ENCODE assay signal across 21 mouse cellular contexts in the genomic region with DNA sequence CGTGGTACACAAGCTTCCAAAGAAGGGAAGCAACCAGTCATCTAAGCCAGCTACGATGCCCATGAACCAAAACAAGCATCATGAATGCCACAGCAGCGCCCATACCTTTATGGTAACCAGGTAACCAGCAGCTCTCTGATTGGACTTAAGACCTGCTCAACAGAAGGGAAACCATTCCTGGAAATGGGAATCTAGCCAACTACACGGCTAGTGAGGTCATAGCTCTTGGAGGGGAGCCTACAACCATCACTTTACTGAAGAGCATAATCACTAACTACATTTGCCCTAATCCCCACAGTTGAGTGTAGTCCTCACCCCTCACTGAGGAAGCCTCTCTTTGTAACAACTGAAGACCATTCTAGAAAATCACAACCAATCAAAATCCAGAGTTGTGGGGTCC. TPM values are rescaled to one million over a fixed set of nuclear protein-coding genes. Genes with fewer than 3 reads are reported as not detected.
DNase-seq lines count a peak whose midpoint lies in the region; ATAC-seq and TF ChIP-seq lines count a peak whose summit lies in the region.
"Had no signal": no experiment of that assay in that cellular context is flagged by ENCODE, and none has a peak within 500 bp of the region (broad histone marks: within the 10 kb centered on the region; RNA-seq: fewer than 3 reads in every experiment).

No protein-coding gene starts in this region.

- H3K79me2 ChIP-seq in liver, adult 2 months (ENCODE audit: control insufficient read depth, insufficient read depth, low read length) = peaks cover 9% of the 10 kb centered on the region; the same call in 1 of the 2 replicates

- H3K4me2 ChIP-seq in kidney, embryonic 16.5 days (replicated peaks; ENCODE audit: low read depth, low read length) = no peak overlapping the region
- H3K4me2 ChIP-seq in kidney, embryonic 14.5 days (replicated peaks; ENCODE audit: low read depth, low read length) = no peak overlapping the region
- H3K4me2 ChIP-seq: embryonic facial prominence, embryonic 12.5 days; forebrain, embryonic 13.5 days; forebrain, embryonic 15.5 days had no signal

- H3K4me3 ChIP-seq in kidney, adult 2 months (ENCODE audit: insufficient read depth, low read depth, low read length) = no peak overlapping the region
- no peak overlapping the region for H3K4me3 ChIP-seq in kidney, embryonic 16.5 days (ENCODE audit: low read length)
- no peak overlapping the region for H3K4me3 ChIP-seq in kidney, embryonic 14.5 days (ENCODE audit: low read length)
- no peak overlapping the region for H3K4me3 ChIP-seq in liver, adult 2 months (ENCODE audit: insufficient read depth, low read depth, low read length)
- H3K4me3 ChIP-seq: embryonic facial prominence, embryonic 10.5 days; embryonic facial prominence, embryonic 12.5 days; forebrain, embryonic 13.5 days; forebrain, embryonic 15.5 days had no signal

- 62% methylated on average over 4 of the region's 4 CpGs for WGBS in kidney, adult 2 months
- WGBS in kidney, embryonic 16.5 days = 90% methylated on average over 4 of the region's 4 CpGs
- WGBS in kidney, embryonic 14.5 days = 89% methylated on average over 4 of the region's 4 CpGs
- WGBS in liver, adult 2 months = 72% methylated on average over 4 of the region's 4 CpGs

- peak; percentile 71 for DNase-seq in kidney, adult 2 months
- peak; percentile 62 for DNase-seq in kidney, adult 9 months
- peak; percentile 42 for DNase-seq in liver, adult 2 months (ENCODE audit: extremely low read depth, low read depth, low spot score)
- DNase-seq in liver = no peak
- DNase-seq in right cerebral cortex, postnatal 4 days = no peak
- DNase-seq: adrenal gland, adult 8-10 months; adrenal gland, postnatal 14 days; adrenal gland, postnatal 36 days; cerebellum, adult 11-12 months; cerebellum, adult 2 months; cerebellum, adult 9-10 months; cerebellum, postnatal 10 days; cerebellum, postnatal 25 days had no signal

- ATAC-seq in kidney, embryonic 16.5 days (ENCODE audit: low FRiP score, low TSS enrichment) = no peak
- no peak for ATAC-seq in kidney, embryonic 14.5 days (ENCODE audit: low FRiP score, low TSS enrichment)
- ATAC-seq: activated CD4-positive, CD25-positive, alpha-beta regulatory T cell, adult 4 months; forebrain, embryonic 13.5 days; forebrain, embryonic 15.5 days; Patski had no signal

- TF ChIP-seq POLR2A in kidney, adult 2 months (IDR thresholded peaks at IDR 0.05; ENCODE audit: low read depth, low read length) = no peak
- no peak for TF ChIP-seq POLR2A in liver, adult 2 months (IDR thresholded peaks at IDR 0.05; ENCODE audit: extremely low read depth, insufficient read depth, low read length)

- H3K9me3 ChIP-seq in kidney, embryonic 16.5 days (ENCODE audit: low read length) = no peaks in the 10 kb centered on the region
- no peaks in the 10 kb centered on the region for H3K9me3 ChIP-seq in kidney, embryonic 14.5 days (ENCODE audit: control insufficient read depth, low read length)
- H3K9me3 ChIP-seq: embryonic facial prominence, embryonic 10.5 days; embryonic facial prominence, embryonic 12.5 days; forebrain, embryonic 13.5 days; forebrain, embryonic 15.5 days had no signal

- no peaks in the 10 kb centered on the region for H3K27me3 ChIP-seq in kidney, adult 2 months (replicated peaks; ENCODE audit: control insufficient read depth, insufficient read depth, low read length)
- H3K27me3 ChIP-seq in kidney, embryonic 16.5 days (ENCODE audit: insufficient read depth, low read length) = no peaks in the 10 kb centered on the region
- H3K27me3 ChIP-seq in kidney, embryonic 14.5 days (ENCODE audit: control insufficient read depth, insufficient read depth, low read length) = no peaks in the 10 kb centered on the region
- no peaks in the 10 kb centered on the region for H3K27me3 ChIP-seq in liver, adult 2 months (ENCODE audit: control insufficient read depth, insufficient read depth, low read length)
- H3K27me3 ChIP-seq: embryonic facial prominence, embryonic 12.5 days; forebrain, embryonic 13.5 days; forebrain, embryonic 15.5 days had no signal

- H3K4me1 ChIP-seq in kidney, adult 2 months (ENCODE audit: control insufficient read depth, insufficient read depth, low read length) = peaks cover 15% of the 10 kb centered on the region; the same call in 1 of the 2 replicates
- H3K4me1 ChIP-seq in kidney, embryonic 16.5 days (ENCODE audit: insufficient read depth, low read length) = no peaks in the 10 kb centered on the region
- H3K4me1 ChIP-seq in kidney, embryonic 14.5 days (ENCODE audit: control insufficient read depth, insufficient read depth, low read length) = no peaks in the 10 kb centered on the region
- peaks cover 7% of the 10 kb centered on the region for H3K4me1 ChIP-seq in liver, adult 2 months (ENCODE audit: control insufficient read depth, insufficient read depth, low read length)
- H3K4me1 ChIP-seq: embryonic facial prominence, embryonic 10.5 days; embryonic facial prominence, embryonic 12.5 days; forebrain, embryonic 13.5 days; forebrain, embryonic 15.5 days had no signal

- TF ChIP-seq CTCF in kidney, adult 2 months (conservative IDR thresholded peaks at IDR 0.05; ENCODE audit: insufficient read depth, insufficient read length, low read depth, low read length) = no peak
- no peak for TF ChIP-seq CTCF in liver, adult 2 months (IDR thresholded peaks at IDR 0.05; ENCODE audit: low read depth, low read length)

- no peak overlapping the region for H3K27ac ChIP-seq in kidney, adult 2 months (ENCODE audit: insufficient read depth, low read depth, low read length)
- no peak overlapping the region for H3K27ac ChIP-seq in kidney, embryonic 16.5 days (ENCODE audit: low read length)
- H3K27ac ChIP-seq in kidney, embryonic 14.5 days (ENCODE audit: low read depth, low read length) = no peak overlapping the region
- H3K27ac ChIP-seq in liver, adult 2 months (replicated peaks; ENCODE audit: insufficient read depth, low read depth, low read length) = no peak overlapping the region
- H3K27ac ChIP-seq: embryonic facial prominence, embryonic 10.5 days; embryonic facial prominence, embryonic 12.5 days; forebrain, embryonic 13.5 days; forebrain, embryonic 15.5 days had no signal

- H3K9ac ChIP-seq in kidney, embryonic 16.5 days (replicated peaks; ENCODE audit: low read length) = no peak overlapping the region
- no peak overlapping the region for H3K9ac ChIP-seq in kidney, embryonic 14.5 days (ENCODE audit: low read depth, low read length)
- no peak overlapping the region for H3K9ac ChIP-seq in liver, adult 2 months (ENCODE audit: low read depth, low read length)
- H3K9ac ChIP-seq: embryonic facial prominence, embryonic 12.5 days; forebrain, embryonic 13.5 days; forebrain, embryonic 15.5 days had no signal

- peaks cover 2% of the 10 kb centered on the region for H3K36me3 ChIP-seq in kidney, adult 2 months (ENCODE audit: control insufficient read depth, insufficient read depth, low read length)
- H3K36me3 ChIP-seq in kidney, embryonic 16.5 days (ENCODE audit: insufficient read depth, low read length) = no peaks in the 10 kb centered on the region
- no peaks in the 10 kb centered on the region for H3K36me3 ChIP-seq in kidney, embryonic 14.5 days (ENCODE audit: control insufficient read depth, insufficient read depth, low read length)
- H3K36me3 ChIP-seq in liver, adult 2 months (ENCODE audit: control insufficient read depth, insufficient read depth, low read length) = peaks cover 48% of the 10 kb centered on the region
- H3K36me3 ChIP-seq: embryonic facial prominence, embryonic 10.5 days; embryonic facial prominence, embryonic 12.5 days; forebrain, embryonic 15.5 days had no signal

RNA-seq across cellular contexts. Expression of a gene that starts 12.9 kb away (rescaled TPM):
- polyA plus RNA-seq in kidney, adult 2 months (2012; rRNA removed) = 224 and 248 TPM in 2 replicates
- polyA plus RNA-seq in kidney, embryonic 16.5 days (2015; fragmentation: Nextera tagmentation; extraction: Ambion mirVana) = 5.6 and 6.7 TPM in 2 replicates
- polyA plus RNA-seq in kidney, embryonic 14.5 days (2014; fragmentation: Nextera tagmentation; extraction: Ambion mirVana) = 1.1 and 1.9 TPM in 2 replicates
- 263 and 266 TPM in 2 replicates for total RNA-seq in liver, adult 2 months (2014; rRNA removed)
- polyA plus RNA-seq in liver, adult 2 months (2012; rRNA removed) = 168 and 174 TPM in 2 replicates

RNA-seq across cellular contexts. Expression of a gene that starts 19.4 kb away (rescaled TPM):
- 4.6 and 4.8 TPM in 2 replicates for polyA plus RNA-seq in kidney, adult 2 months (2012; rRNA removed)
- polyA plus RNA-seq in kidney, embryonic 16.5 days (2015; fragmentation: Nextera tagmentation; extraction: Ambion mirVana) = 1.0 and 1.2 TPM in 2 replicates
- 0.60 and 1.2 TPM in 2 replicates for polyA plus RNA-seq in kidney, embryonic 14.5 days (2014; fragmentation: Nextera tagmentation; extraction: Ambion mirVana)
- total RNA-seq in liver, adult 2 months (2014; rRNA removed) = 7.0 and 8.8 TPM in 2 replicates
- 3.8 and 5.3 TPM in 2 replicates for polyA plus RNA-seq in liver, adult 2 months (2012; rRNA removed)

Comparison
In these comparisons a context has a peak if more than half of its experiments do, and no peak if none do; other contexts are left out.
1. DNase-seq: peak in kidney, adult 2 months (single experiment), kidney, adult 9 months (single experiment) and liver, adult 2 months (single experiment); none in liver (single experiment) and right cerebral cortex, postnatal 4 days (single experiment).
2. RNA of a gene that starts 12.9 kb away (polyA plus RNA-seq): 224 to 248 TPM in kidney, adult 2 months and 168 to 174 TPM in liver, adult 2 months; 5.6 to 6.7 TPM in kidney, embryonic 16.5 days and 1.1 to 1.9 TPM in kidney, embryonic 14.5 days; every median in the first group is over 10 times any median in the second.